Mouse (Mus musculus): Measurements from ENCODE around the gene Gstm4.
"Not testable (repeated sequence)": the region's sequence is repeated elsewhere in the genome, so short reads cannot be mapped to it uniquely, and the experiment has no call there.

The Gstm4 gene

DNA sequence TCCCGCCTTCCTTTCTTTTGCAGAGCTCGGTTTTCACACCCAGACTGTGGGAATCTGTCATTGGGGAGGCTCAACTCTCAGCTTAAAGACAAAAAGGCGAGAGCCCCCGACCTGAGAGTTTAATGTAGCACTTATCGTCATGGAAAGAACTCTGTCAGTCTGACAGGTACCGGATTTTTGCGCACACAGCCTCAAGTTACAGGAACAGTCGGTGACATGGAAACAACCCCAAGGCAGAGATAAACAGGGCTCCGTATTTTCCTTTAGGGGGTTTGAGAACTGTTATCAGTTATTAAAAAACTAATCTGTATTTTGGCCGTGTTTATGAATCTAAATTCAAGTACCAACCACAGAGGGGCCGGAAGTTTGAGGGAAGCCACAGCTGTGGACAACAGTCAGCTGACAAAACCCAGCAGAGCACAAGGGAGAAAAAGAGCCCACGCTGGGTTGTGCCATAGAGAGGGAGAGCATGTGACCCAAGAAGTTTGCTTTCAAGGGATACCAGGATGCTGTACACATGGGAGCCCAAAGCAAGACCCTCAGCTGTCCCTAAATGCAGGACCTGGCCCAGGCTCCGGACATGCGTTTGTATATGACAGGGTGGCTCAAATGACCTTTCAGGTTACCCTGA, 26.4 kb downstream of the Gstm4 start:
- DNase-seq (ENCODE audit: low read depth, low spot score) = no peak

DNA sequence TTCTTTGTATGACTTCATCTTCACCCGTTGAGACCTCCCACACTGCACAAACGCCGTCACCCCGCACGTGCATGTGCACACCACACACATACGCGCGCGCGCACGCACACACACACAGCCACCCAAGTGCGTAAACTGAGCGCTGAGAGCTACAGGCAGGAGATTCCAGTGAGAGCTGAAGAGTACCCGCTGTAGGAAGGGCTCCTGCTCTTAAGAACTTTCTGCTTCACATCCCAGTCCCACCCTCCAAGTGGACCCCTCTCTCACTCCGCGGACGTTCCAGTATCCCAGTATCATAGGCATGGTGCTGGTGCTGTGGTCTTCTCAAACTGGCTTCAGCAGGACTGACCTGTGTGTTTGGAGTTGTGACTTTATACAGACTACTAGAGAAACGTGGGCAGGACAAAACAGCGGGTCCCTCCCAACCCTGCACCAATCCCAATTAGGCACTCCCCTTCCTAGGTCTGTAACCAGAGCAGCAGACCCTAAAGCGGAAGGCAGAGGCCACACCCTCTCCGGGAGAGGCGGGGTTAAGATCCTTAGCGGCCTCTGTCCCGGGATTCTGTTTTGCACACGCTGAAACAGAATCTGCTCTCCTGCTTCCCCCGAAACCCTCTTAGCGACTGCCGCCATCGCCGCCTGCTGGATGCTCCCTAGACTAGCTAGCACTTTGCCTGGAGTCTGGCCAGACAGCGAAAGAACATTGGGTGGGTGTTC, 27.1 kb downstream of the Gstm4 start, which contains the start of gene Gstm1:
Gene Gstm1 (minus strand): TSS at position 501 of the 717 bp plus-strand sequence.
- peak; percentile 97 for DNase-seq (ENCODE audit: low read depth, low spot score)

DNA sequence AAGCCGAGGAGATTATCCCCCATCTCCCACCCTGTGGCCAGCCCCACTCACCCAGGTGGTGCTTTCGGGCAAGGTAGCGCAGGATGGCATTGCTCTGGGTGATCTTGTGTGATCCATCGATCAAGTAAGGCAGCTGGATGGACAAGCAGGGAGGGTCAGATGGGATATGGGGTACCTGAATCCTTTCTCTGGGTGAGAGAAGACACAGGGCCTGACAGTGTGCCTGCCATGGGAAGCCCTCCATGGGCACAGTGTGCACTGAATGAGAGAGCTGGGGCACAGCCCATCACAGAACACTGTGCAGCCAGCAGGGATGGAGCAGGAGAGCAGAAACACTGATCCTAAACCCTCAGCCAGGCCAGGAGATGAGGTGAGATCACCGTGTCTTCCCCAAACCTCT, 28.2 kb downstream of the Gstm4 start:
- not testable (repeated sequence) for DNase-seq (ENCODE audit: low read depth, low spot score)

DNA sequence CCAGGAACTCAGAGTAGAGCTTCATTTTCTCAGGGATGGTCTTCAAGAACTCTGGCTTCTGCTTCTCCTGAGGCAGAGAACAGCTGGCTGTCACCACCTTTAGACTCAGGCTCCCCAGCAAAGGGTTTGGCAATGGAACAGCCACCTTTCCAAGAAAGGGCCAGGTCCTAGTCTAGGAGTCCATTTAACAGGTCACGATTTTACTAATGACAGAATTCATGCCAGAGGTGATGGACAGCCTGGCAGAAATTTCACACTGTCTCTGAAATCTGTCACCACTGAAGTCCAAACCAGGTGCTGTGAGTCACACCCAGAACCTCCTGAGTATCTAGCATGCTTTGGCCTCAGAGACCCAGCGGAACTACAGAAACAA, 29.7 kb downstream of the Gstm4 start:
- no peak for DNase-seq (ENCODE audit: low read depth, low spot score)

DNA sequence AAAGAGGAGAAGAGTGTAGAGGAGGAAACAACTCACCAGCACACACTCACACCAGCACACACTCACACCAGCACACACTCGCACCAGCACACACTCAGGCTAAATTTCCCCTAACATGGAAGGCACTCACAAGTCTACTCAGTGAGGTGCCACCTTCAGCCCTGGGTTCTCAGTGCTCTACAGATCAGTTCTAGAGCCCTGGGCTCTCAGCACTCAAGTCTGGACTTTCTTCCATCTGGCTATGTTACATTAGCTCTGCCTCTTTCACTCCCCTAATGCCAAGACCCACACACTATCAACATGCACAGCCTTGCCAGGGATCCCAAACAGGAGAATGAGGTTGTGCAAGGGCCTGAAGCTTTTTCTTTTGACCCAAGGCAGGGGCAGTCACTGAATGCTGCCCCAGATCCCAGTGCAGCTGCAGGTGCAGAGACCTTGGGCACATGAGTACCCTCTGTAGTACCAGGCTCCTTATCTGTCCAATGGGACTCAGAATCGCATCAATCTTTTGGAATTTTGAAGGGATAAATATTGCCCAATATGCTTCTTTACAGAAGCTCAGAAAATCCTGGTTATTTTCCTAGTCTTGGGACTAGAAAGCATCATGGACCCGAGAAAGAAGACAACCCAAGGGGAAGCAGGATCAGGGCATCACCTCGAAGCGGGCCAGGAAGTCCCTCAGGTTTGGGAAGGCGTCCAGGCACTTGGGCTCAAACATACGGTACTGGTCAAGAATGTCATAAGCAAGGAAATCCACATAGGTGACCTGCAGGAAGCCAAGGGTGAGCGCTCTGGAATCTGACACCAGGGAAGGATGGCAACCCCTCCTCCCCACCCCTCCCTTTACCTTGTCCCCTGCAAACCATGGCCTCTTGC, 30.4 kb downstream of the Gstm4 start:
- no peak for DNase-seq (ENCODE audit: low read depth, low spot score)

DNA sequence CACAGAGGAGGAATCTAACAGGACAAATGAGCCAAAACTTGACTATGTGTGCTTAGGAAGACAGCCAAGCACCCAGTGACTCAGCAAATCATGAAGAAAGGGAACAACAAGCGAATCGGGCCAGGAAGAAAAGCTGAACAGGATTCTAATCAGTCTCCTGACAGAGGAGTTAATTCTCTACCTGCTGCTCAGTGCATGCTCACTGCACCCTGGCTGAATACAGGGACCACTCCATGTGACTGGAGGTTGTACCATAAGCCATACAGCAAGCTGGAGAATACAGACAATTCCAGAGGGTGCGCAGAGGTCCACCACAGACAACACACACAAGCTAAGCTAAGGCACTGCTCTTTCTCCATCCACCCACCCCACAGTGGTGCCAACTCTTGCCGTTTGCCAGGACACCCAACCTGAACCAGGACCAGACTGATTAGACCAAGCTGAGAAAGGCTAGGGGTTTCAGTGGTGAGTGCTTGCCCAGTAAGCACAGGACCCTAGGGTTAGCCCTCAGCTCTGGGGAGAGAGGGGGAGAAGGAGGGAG, 31.3 kb downstream of the Gstm4 start:
- DNase-seq (ENCODE audit: low read depth, low spot score) = no peak

DNA sequence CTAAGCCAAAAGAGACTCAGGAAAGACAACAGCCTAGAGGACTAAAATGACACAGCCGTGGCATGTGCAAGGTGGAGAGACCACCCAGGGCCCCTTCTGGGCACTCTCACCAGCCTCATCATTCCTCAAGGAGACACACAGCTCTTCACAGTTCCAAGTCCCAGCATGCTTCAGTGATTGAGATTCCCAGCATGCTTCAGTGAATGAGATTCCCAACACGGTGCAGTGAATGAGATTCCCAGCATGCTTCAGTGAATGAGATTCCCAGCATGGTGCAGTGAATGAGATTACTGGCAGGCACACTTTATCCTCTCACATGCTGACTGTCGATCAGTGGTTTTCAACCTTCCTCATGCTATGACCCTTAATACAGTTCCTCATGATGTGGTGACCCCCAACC, 33.1 kb downstream of the Gstm4 start:
- no peak for DNase-seq (ENCODE audit: low read depth, low spot score)

DNA sequence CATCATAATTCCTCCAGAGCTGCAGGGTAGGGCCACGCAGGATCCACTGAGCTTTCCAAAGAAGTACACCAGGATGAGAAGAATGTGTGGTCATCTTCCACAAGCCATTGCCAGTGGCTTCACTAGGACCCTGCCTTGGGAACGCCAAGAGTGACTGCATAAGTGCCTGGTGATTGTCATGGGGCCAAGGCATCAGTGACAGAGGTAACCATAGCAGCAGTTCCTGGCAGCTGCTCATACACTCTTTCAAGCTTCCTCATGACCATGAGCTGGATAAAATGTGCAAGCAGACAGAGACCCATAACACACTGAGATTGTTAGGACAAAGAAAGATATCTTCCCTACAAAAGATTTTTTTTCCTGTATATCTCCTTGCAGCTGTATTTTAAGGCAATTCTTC, 34.4 kb downstream of the Gstm4 start:
- no peak for DNase-seq (ENCODE audit: low read depth, low spot score)

DNA sequence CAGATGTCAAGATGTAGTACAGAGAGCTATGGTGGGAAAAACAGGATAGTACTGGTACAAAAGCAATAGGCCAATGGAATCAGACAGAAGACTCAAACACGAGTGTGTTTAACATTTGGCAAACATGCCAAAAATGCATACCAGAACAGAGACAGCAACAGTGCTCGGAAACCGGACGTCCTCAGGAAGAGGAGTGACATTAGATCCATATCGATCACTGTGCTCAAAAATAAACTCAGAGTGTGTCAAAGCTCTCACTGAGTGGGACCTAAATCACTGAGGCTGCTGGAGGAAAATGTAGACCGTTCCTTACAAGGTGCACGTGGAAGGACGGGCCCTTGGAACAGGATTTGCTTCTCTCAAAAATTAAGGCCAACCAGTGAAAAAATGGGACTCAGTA, 42.7 kb downstream of the Gstm4 start:
- no peak for DNase-seq (ENCODE audit: low read depth, low spot score)

DNA sequence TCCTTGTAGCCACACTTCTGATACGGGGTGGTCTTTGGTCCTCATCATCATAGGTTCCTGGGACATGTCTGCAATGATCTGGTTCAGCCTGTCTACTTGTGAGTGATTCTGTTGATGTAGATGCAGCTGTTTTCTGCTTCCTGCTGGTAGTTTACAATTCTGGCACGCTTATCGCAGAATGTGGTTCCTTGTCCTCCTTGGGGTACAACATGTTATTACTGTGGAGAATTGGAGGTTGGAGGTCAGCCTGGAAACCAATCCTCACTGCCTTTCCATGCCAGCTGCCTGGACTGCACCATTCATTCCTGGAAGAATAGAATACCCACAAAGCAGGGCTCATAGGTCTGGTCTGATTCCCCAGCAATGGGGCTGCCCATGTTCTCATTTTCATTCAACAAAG, 45.2 kb downstream of the Gstm4 start:
- no peak for DNase-seq (ENCODE audit: low read depth, low spot score)

DNA sequence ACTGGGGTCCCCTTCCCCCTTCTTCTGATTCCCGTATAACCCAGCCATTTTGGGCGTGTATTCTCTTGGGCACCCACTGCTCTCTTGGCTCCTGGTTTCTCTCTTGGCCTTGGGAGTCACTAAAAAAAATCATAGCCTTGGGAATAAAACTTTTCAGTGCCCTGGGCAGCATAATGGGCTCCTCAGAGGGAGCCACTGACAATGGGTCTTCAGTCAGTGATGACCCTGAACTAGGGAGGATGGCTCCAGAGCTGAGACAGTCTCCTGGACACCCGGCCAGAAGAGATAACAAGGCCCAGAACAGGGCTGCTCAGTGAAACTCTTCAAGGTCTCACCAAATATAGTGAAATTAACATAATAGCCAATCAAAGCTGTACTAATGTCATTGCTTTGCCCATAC, 46.1 kb downstream of the Gstm4 start:
- DNase-seq (ENCODE audit: low read depth, low spot score) = no peak

DNA sequence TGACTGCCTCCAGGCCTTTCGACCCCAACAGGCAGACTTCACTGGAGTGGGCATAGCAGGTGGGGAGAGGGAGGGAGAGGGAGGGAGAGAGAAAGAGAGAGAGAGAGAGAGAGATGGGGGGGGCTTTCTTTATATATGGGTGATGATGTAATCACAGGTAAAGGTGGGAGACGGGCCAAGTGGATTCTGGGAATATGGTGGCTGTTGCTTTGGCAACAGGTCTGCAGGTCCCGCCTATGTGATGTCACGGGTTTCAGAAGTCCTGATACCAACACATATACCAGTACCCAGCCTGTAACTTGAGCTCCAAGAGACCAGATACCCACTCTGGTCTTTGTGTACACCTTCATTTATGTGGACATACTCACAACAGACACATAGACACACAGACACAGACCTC, 48.1 kb downstream of the Gstm4 start:
- DNase-seq (ENCODE audit: low read depth, low spot score) = no peak

DNA sequence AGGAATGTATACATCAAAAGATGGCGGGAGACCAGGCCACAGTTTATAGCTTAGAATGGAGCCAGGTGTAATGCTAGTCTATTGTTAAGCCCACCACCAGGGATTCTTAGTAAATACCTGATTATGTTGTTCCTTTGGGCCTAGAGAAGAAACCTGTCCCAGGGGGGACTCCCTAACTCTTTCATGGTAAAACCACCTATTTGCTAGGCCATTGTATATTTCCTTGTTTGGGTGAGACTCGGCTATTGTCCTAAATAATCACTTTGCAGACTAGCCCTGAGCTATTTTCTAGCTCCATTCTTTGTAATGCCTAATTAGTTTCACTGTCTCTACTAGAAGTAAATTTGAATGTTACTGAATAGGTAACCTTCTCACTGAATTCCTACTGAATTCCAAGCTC, 48.7 kb downstream of the Gstm4 start:
- not testable (repeated sequence) for DNase-seq (ENCODE audit: low read depth, low spot score)
